Mouse (Mus musculus) kidney, adult 2 months (tissue): ENCODE results near the gene Erich4.

ENCODE experiments used
- CTCF ChIP-seq: fragments of 200-500 bp; conservative IDR thresholded peaks from 2 replicates; pipeline ENCODE4 v1.5.1; 2011; ENCODE audit warnings: low read depth, mild to moderate bottlenecking, control low read depth, low read length, moderate library complexity, mixed read lengths; ENCODE audit not compliant: insufficient read depth, insufficient read length
- POLR2A ChIP-seq: fragments of 200-500 bp; IDR thresholded peaks from one replicate; pipeline ENCODE4 v1.6.1; 2011; ENCODE audit warnings: low read depth, low read length, control low read depth

GRCm38 (mm10) chr7:25655601-25656428 lies 40.1 kb upstream of the Erich4 start:
- no peak for TF ChIP-seq POLR2A
- TF ChIP-seq CTCF = no peak
